Mouse (Mus musculus) mature B cell (primary cell): ENCODE data around the gene Plbd1.

Source experiments
- in situ Hi-C: fragments of 300-500 bp; cut with MboI; formaldehyde crosslinking; loops from 2 replicates; pipeline ENCODE4 v1.14.3; 2019

The Plbd1 gene

GRCm38 (mm10) chr6:136661706-136662016 is at the start of gene Plbd1:
Gene Plbd1 (minus strand): TSS chr6:136661928.
- in situ Hi-C loops, result no loop called here

DNA sequence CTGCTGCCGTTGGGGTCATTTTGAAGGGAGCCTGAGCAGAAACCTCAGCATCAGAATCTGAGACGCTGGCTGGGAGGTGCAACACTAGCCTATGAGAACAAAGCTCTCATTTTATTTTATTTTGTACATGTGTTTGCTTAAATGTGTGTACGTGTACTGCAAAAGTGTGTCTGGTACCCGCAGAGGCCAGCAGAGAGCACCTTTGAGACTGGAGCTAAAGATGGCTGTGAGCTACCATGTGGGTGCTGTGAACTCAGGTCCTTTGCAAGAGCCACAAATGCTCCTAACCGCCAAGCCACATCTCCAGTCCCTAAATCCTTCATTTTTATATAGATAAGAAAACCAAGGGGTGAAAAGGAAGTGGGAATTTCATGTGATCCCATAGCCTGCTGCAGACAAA is 48.7 kb upstream of the Plbd1 start:
- in situ Hi-C loops, result no loop called here

- in situ Hi-C loops, result no loop called here
Measured at GRCm38 (mm10) chr6:136708597-136708996, 46.9 kb upstream of the Plbd1 start.

GRCm38 (mm10) chr6:136701878-136702277 is 40.1 kb upstream of the Plbd1 start:
- in situ Hi-C loops, result no loop called here

- in situ Hi-C loops, result no loop called here
Measured at GRCm38 (mm10) chr6:136701185-136701584, 39.5 kb upstream of the Plbd1 start.

DNA sequence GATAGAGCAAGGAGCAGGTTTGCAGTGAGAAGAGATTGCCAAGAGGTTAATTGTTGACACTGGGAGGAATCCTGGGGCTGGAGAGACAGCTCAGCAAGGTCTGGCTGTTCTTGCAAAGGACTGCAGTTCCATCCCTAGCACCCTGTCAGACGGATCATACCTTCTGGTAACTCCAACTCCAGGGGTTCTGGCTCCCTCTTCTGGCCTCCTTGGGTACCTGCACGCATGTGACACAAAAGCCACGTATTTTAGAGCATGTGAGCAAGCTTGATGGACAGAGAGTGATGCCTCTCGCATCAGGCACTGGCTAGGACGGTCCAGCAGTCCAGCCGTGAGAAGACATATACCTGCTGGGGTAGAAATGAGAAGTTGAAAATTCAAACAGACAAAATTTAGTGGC is 29.6 kb upstream of the Plbd1 start:
- in situ Hi-C loops, result no loop called here

GRCm38 (mm10) chr6:136690527-136690926 is 28.8 kb upstream of the Plbd1 start:
- in situ Hi-C loops, result no loop called here

- in situ Hi-C loops, result no loop called here
Measured at GRCm38 (mm10) chr6:136689790-136690413, 28.2 kb upstream of the Plbd1 start.

GRCm38 (mm10) chr6:136685433-136685832 is 23.7 kb upstream of the Plbd1 start:
- in situ Hi-C loops, result no loop called here

GRCm38 (mm10) chr6:136683410-136684334 is 21.9 kb upstream of the Plbd1 start:
- in situ Hi-C loops, result no loop called here

DNA sequence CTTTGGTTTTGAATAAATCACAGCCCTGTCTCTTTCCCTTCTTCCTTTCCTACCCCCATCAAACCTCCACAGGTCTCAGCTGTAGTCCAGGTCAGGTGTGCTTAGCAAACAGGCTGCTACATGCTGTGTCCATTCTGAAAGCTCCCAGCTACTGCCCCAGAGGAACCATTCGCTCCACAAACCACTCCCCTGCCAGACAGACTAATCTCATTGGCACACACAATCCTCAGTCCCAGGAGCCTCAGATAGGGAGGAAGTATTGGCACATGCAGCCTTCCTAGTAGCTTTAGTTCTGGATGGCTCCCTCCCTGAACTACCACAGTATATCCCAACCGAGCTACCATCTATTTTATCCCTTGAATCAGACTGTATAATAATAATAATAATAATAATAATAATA is 17.7 kb upstream of the Plbd1 start:
- in situ Hi-C loops, result no loop called here

DNA sequence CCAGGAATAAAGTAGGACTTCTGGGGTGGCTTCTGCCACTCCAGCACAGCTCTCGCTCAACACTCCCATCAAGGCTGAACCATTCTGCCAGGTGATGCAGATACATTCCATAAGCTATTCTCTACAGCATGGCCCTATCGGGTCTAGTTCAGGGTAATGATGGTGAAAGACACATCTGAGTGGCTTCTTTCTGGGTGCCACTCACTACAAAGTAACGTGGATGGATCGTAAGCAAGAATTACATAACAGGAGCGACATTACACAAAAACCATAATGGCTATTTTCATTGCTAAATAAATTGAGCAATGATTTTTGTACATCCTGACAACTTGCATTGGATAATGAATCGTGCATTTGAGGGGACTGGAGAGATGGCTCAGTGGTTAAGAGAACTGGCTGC is 13.2 kb upstream of the Plbd1 start:
- in situ Hi-C loops, result no loop called here

- in situ Hi-C loops, result no loop called here
Measured at GRCm38 (mm10) chr6:136672467-136672866, 10.7 kb upstream of the Plbd1 start.

DNA sequence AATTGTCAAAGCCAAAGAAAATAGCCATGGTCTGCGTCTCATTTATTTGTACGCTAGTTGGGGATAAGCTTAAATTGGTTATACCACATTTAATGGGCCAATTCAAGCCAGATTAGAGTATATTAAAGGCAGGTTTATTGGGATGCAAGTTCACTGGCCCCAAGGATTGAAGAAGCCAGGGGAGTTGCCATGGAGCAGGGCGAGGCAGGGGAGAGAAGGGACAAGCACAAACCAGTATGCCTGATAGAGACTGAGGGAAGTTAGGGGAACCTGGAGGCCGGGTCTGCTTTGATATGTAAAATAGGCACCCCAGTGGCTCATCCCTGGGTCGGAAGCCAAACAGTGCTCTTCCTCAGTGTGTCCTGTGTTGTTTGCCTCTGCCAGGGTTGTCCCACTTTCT is 7.5 kb upstream of the Plbd1 start:
- in situ Hi-C loops, result no loop called here

GRCm38 (mm10) chr6:136668266-136668986 is 6.7 kb upstream of the Plbd1 start:
- in situ Hi-C loops, result no loop called here

- in situ Hi-C loops, result no loop called here
Measured at GRCm38 (mm10) chr6:136662063-136662462, 335 bp upstream of the Plbd1 start.

DNA sequence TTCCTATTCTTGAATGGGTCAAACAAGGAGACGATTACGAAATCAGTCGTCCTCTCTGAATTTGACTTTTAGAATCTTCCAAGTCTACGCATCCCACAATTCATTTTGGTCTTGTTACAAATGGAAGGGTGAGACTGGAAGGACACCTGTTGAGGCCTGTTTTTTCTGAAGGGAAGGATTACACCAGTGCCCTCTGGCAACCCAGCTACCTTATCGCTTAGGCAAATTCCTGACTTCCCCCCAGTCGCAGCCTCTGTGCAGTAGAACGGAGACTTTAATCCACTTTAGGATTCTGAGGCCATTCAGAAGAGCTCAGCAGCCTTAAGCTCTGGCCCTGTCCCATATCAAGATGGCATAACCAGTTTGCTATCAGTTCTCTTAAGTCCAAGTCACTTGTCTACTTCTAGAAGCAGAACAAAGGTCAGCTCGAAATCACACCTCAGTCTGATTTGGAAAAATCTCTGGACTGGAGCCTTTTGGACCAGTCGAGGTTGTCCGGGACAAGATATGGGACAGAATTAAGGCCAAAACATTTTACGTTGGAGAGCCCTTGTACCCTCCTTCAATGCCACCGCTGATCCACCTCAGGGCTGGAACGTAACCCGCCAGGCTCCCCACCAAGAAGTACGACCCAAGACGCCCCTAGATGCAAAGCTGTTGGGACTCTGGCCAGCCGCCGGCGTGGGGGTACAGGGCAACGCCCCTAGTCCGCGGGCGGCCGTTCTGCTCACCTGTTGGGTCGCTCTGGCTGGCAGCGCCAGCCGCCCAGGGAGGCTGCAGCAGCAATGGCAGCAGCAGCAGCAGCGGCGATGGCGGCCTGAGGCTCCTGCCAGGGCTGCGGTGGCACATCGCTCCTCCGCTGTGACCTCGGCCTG is 660 bp downstream of the Plbd1 start:
- in situ Hi-C loops, result no loop called here

DNA sequence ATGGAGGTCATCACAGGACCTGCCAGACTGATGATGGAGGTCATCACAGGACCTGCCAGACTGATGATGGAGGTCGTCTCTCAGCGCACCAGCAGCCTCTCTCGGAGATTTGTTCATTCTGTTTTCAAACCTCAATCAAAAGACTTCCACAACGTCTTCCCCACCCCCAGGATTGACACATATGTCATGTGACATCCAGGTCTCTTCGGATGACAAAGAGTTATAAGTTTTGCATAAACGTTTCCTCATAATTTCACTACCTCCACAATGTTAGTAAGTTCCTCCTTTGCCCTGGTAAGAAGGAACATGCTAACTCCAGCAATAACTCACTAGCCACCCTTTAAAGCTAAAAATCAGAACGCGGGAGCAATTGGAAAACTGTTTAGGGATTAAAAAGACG is 2.5 kb downstream of the Plbd1 start:
- in situ Hi-C loops, result no loop called here

DNA sequence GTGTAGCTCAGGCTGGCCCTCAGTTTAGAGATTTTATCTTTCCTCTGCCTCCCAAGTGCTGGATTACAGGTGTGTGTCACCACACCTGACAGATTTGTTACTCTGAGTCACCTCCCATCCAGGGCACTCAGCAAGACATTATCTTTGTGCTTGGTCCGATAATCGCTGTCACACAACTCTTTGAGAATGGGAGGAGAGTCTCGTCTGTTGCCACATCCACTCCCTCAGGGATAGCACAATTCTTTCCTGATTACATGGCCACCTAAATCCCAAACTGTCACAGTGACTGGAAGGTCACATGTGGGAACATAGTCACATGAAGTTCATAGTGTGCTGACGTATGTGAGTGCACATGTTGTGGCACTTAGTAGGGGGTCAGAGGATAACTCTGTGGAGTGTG is 3.4 kb downstream of the Plbd1 start:
- in situ Hi-C loops, result no loop called here

GRCm38 (mm10) chr6:136655786-136656185 is 5.9 kb downstream of the Plbd1 start:
- in situ Hi-C loops, result no loop called here

GRCm38 (mm10) chr6:136654470-136654869 is 7.3 kb downstream of the Plbd1 start:
- in situ Hi-C loops, result no loop called here

- in situ Hi-C loops, result no loop called here
Measured at GRCm38 (mm10) chr6:136653331-136653730, 8.4 kb downstream of the Plbd1 start.
